In the genomic region with DNA sequence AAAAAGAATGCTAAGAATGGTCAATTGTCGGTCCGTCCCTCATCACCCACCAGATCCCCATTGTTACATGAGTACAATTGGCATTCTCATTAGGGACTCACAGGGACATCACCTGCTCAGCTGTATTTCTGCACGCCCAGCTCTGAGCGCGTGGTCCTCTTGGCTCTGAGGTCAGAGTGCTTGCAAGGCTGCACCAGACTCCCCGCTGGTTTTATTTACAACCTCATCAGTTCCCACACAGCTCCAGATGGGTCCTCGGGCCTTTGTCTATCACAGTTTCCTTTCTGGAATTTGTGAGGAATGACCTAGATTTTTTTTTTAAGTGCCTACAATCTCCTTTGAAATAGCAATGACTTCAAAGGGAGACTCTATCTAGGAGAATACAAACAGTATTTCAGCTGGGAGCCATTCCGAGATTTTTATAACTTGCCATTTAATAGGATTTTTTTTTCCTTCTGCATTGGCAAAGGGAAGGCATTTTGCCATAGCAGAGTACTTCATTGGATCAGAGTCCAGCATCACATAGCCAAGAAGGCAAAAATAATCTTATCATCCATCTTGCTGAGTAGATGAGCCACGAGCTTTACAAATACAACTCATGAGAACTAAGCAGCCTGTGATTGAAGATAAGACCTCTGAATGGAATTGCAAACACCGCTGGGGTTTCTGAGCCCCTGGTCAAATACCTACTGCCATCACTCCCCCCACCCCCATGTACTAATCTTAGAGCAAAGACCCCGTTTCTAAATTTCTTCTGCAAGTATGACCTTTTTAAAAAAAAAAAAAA, we compare ENCODE assay signal across 8 mouse cellular contexts.
DNase-seq lines count a peak whose midpoint lies in the region; ATAC-seq and TF ChIP-seq lines count a peak whose summit lies in the region.

No protein-coding gene starts in this region.

- no peak overlapping the region for H3K9ac ChIP-seq in midbrain, embryonic 13.5 days (replicated peaks)

- peak overlapping the region; percentile 20 for H3K27ac ChIP-seq in midbrain, embryonic 13.5 days

- H3K4me3 ChIP-seq in G1E (ENCODE audit: low read depth, low read length) = no peak overlapping the region
- H3K4me3 ChIP-seq in midbrain, embryonic 13.5 days (replicated peaks) = no peak overlapping the region

- no peak overlapping the region; the same call in 1 of the 2 replicates for H3K4me2 ChIP-seq in midbrain, embryonic 13.5 days (replicated peaks)

- no peaks in the 10 kb centered on the region for H3K27me3 ChIP-seq in G1E (ENCODE audit: insufficient read depth, low read length)
- H3K27me3 ChIP-seq in midbrain, embryonic 13.5 days = no peaks in the 10 kb centered on the region

- no peaks in the 10 kb centered on the region for H3K9me3 ChIP-seq in G1E (replicated peaks)
- H3K9me3 ChIP-seq in midbrain, embryonic 13.5 days = no peaks in the 10 kb centered on the region; the same call in 1 of the 2 replicates

- 4% methylated on average over 11 of the region's 11 CpGs for WGBS in midbrain, embryonic 13.5 days

- ATAC-seq in G1E (ENCODE audit: extremely low read depth, insufficient number of reproducible peaks, low FRiP score, poor library complexity, severe bottlenecking) = peak; percentile 64
- ATAC-seq in midbrain, embryonic 13.5 days = peak; percentile 84
- ATAC-seq in megakaryocyte-erythroid progenitor cell, adult 5-6 weeks (replicated peaks; ENCODE audit: low FRiP score, low TSS enrichment, poor library complexity, severe bottlenecking) = no peak

- no peaks in the 10 kb centered on the region for H3K36me3 ChIP-seq in G1E (replicated peaks)
- H3K36me3 ChIP-seq in midbrain, embryonic 13.5 days = no peaks in the 10 kb centered on the region

- DNase-seq in G1E (ENCODE audit: low spot score) (no peak), MN1 (ENCODE audit: low spot score) (no peak)
- DNase-seq in cerebellum, adult 18-20 months = peak; percentile 84 to 90
- DNase-seq in frontal cortex, postnatal 36 days (ENCODE audit: low spot score in 2 of 2) = peak; percentile 34 to 51
- no peak for DNase-seq in ovary, postnatal 36 days (ENCODE audit: low spot score)
- DNase-seq in urinary bladder, postnatal 10 days (ENCODE audit: low spot score) = no peak

- TF ChIP-seq CTCF in G1E (IDR thresholded peaks at IDR 0.05; ENCODE audit: low read depth, low read length) = no peak

- H3K4me1 ChIP-seq in G1E (ENCODE audit: insufficient read depth, low read depth, low read length) = peaks cover 43% of the 10 kb centered on the region
- H3K4me1 ChIP-seq in midbrain, embryonic 13.5 days (replicated peaks) = peaks cover 14% of the 10 kb centered on the region

Comparison
In these comparisons a context has a peak if more than half of its experiments do, and no peak if none do; other contexts are left out.
1. DNase-seq: peak in cerebellum, adult 18-20 months (2 of 2) and frontal cortex, postnatal 36 days (2 of 2); none in G1E (single experiment), ovary, postnatal 36 days (single experiment), urinary bladder, postnatal 10 days (single experiment) and MN1 (single experiment).